Mouse (Mus musculus): Measurements from ENCODE around the gene Gm20388. TPM values are rescaled to one million over a fixed set of nuclear protein-coding genes. Genes with fewer than 3 reads are reported as not detected.
A peak's percentile ranks its signal among the peaks of the same experiment; 100 is the strongest.

The Gm20388 gene
- polyA plus RNA-seq, 1 experiment from 2014 or later: not detected

- 87% methylated on average over 5 of the region's 5 CpGs for WGBS (ENCODE audit: insufficient replicate concordance)
- Histone ChIP-seq H3K9me3 (replicated peaks) (no peaks in the 10 kb centered on the region), H3K27ac (peak overlapping the region; percentile 13; the same call in 1 of the 2 replicates), H3K4me1 (replicated peaks) (peaks cover 97% of the 10 kb centered on the region), H3K9ac (no peak overlapping the region), H3K36me3 (peaks cover 100% of the 10 kb centered on the region), H3K27me3 (no peaks in the 10 kb centered on the region), H3K4me2 (no peak overlapping the region), H3K4me3 (replicated peaks) (no peak overlapping the region)
- DNase-seq (no peak), ATAC-seq (ENCODE audit: low read depth) (no peak)
These were observed 649.9 kb downstream of the Gm20388 start for GRCm38 (mm10) chr8:120560535-120560934.

DNA sequence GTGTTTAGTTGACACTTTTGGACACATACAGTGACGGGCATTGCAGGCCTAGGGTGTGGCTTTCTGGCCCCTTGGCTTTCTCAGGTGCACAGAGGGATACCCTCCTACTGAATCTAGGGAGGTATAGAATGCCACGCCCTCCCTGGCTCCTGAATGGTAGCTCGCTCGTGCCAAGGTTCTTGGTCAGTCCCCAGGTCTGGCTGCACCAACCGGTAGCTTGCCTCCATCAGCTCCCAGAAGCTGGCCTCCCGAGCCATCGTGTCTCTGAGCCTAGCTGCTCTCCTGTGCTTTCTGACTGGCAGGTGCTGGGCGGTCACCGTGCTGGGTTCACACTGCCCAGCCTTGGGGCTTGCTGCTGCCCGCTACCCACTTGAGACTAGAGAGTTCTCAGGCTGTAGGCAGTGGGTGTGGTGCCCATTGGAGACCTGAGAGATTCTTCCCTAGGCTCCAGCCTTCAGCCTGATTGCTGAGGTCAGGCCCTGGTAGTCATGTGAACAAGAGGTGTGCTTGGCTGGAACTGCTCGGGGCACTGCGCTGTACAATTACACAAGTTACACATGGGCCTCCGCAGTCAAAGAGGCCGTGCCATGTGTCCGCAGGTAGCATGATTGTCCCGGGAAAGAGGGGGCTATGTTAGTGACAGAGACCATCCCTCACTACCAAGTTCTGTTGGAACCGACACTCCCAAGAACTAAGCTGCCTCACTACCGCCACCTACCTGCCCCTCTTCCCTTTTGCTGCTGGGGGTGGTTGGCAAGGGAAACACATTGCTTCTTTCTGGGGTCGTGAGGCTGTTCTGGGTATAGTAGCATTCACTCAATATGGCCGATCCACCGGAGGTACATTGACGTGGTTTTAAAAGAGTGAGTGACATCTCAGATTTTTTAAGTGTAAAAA is 651.1 kb downstream of the Gm20388 start:
- Histone ChIP-seq H3K4me1 (replicated peaks) (peaks cover 85% of the 10 kb centered on the region), H3K4me2 (no peak overlapping the region), H3K36me3 (peaks cover 100% of the 10 kb centered on the region), H3K27me3 (no peaks in the 10 kb centered on the region), H3K27ac (peak overlapping the region; percentile 70; the same call in 1 of the 2 replicates), H3K4me3 (replicated peaks) (no peak overlapping the region), H3K9me3 (replicated peaks) (no peaks in the 10 kb centered on the region), H3K9ac (no peak overlapping the region)
- ATAC-seq (ENCODE audit: low read depth): no peak
- WGBS (ENCODE audit: insufficient replicate concordance): 76% methylated on average over 22 of the region's 22 CpGs
- no peak for DNase-seq

DNA sequence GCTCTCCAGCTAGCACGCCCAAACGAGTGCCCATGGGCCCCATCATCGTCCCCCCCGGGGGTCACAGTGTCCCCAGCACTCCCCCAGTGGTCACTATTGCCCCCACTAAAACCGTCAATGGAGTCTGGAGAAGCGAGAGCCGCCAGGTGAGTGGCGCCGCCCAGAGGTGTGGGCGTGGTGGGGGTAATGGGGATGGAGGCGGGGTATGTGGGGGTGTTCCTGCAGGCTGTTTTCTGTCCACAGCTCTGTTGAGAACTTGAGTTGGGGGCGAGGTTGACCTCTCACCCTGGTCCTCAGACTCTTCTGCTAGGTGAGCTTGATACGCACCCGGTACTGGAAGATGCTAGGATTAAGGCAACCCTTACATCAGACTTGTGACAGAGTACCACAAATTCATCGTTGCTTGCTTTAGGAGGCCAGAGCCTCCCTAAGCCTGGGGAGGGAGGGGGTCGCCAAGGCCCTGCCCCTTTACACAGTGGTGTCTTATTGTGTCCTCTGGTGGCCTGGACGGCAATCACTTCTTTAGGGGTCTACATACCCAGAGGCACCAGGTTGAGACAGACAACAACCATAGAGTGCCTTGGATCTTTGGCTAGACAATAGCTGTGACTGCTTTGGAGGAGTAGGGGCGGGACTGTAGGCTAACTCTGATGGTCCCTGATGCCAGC is 652.2 kb downstream of the Gm20388 start:
- Histone ChIP-seq H3K4me2 (no peak overlapping the region), H3K9ac (no peak overlapping the region), H3K4me3 (replicated peaks) (no peak overlapping the region), H3K27me3 (no peaks in the 10 kb centered on the region), H3K27ac (peak overlapping the region; percentile 70), H3K9me3 (replicated peaks) (no peaks in the 10 kb centered on the region), H3K4me1 (replicated peaks) (peaks cover 75% of the 10 kb centered on the region), H3K36me3 (peaks cover 100% of the 10 kb centered on the region)
- ATAC-seq (ENCODE audit: low read depth): no peak
- WGBS (ENCODE audit: insufficient replicate concordance): 82% methylated on average over 18 of the region's 18 CpGs
- DNase-seq: no peak

- H3K4me1 ChIP-seq (replicated peaks): peaks cover 70% of the 10 kb centered on the region
- no peak overlapping the region for H3K4me2 ChIP-seq
- no peak overlapping the region for H3K4me3 ChIP-seq (replicated peaks)
- no peak for DNase-seq
- peak overlapping the region; percentile 70 for H3K27ac ChIP-seq
- no peak overlapping the region for H3K9ac ChIP-seq
- H3K9me3 ChIP-seq (replicated peaks): no peaks in the 10 kb centered on the region
- H3K27me3 ChIP-seq: no peaks in the 10 kb centered on the region
- peaks cover 100% of the 10 kb centered on the region for H3K36me3 ChIP-seq
- 53% methylated on average over 8 of the region's 8 CpGs for WGBS (ENCODE audit: insufficient replicate concordance)
- ATAC-seq (ENCODE audit: low read depth): 0 out of 2 replicates have a peak, but pooled peaks have one; percentile 3
These were observed 652.7 kb downstream of the Gm20388 start for GRCm38 (mm10) chr8:120563348-120563724.

GRCm38 (mm10) chr8:120563851-120564837 is 653.5 kb downstream of the Gm20388 start:
- H3K4me2 ChIP-seq: no peak overlapping the region
- 68% methylated on average over 20 of the region's 20 CpGs for WGBS (ENCODE audit: insufficient replicate concordance)

DNA sequence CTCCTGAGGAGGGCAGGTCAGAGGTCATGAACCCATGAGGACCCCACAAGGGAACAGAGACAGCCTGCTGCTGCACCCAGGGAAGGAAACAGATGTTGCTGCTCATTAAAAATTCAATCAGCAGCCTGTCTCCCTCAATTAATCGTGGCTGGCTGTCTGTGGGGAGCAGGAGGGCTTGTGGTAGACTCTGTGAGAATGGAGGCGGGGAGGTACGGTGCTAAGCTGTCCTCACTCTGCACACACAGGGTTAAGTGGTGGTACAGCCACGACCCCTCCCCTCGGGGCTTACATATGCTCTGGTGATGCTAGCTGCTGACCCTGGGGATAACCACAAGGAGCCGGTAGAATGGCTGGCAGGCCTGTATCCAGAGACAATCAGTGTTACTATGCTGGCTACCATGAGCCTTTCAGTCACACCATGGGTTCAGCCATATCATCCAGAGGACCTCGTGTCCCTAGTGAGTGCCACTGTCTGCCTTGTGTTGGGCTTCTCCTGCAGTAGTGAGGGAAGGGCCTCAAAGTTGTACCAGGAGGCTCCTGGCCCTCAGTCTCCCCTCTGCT is 654.6 kb downstream of the Gm20388 start:
- Histone ChIP-seq H3K27ac (no peak overlapping the region), H3K27me3 (no peaks in the 10 kb centered on the region), H3K36me3 (peaks cover 100% of the 10 kb centered on the region), H3K9ac (no peak overlapping the region), H3K9me3 (replicated peaks) (no peaks in the 10 kb centered on the region), H3K4me2 (no peak overlapping the region), H3K4me3 (replicated peaks) (no peak overlapping the region), H3K4me1 (replicated peaks) (peaks cover 65% of the 10 kb centered on the region)
- ATAC-seq (ENCODE audit: low read depth): no peak
- 70% methylated on average over 7 of the region's 7 CpGs for WGBS (ENCODE audit: insufficient replicate concordance)
- no peak for DNase-seq

More at GRCm38 (mm10) chr8:120563851-120564837, 653.5 kb downstream of the Gm20388 start:
- Histone ChIP-seq H3K27me3 (no peaks in the 10 kb centered on the region), H3K4me1 (replicated peaks) (peaks cover 66% of the 10 kb centered on the region), H3K36me3 (peaks cover 100% of the 10 kb centered on the region), H3K4me3 (replicated peaks) (no peak overlapping the region), H3K27ac (peak overlapping the region; percentile 70), H3K9me3 (replicated peaks) (no peaks in the 10 kb centered on the region), H3K9ac (no peak overlapping the region)
- ATAC-seq (ENCODE audit: low read depth) (peak; percentile 30), DNase-seq (no peak)

DNA sequence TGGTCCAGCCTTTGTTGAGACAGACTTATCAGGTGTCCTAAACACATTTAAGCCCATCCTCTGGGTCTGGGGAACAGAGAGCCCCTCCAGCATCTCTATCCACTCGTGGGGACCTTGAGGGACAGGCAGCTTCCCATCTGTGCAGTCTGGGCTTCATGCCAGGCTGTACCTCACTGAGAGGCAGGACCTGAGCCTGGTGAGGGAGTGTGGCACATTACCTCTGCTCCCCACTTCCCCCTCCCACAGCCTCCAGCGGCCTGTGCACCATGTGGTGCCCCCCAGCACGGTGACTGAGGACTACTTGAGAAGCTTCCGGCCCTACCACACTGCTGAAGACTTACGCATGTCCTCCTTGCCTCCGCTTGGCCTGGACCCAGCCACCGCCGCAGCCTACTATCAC is 656.0 kb downstream of the Gm20388 start:
- no peak overlapping the region for H3K4me3 ChIP-seq (replicated peaks)
- ATAC-seq (ENCODE audit: low read depth) (no peak), DNase-seq (no peak)
- H3K36me3 ChIP-seq: peaks cover 100% of the 10 kb centered on the region
- no peak overlapping the region for H3K4me2 ChIP-seq
- H3K27me3 ChIP-seq: no peaks in the 10 kb centered on the region
- no peak overlapping the region for H3K27ac ChIP-seq
- no peaks in the 10 kb centered on the region for H3K9me3 ChIP-seq (replicated peaks)
- WGBS (ENCODE audit: insufficient replicate concordance): 88% methylated on average over 8 of the region's 8 CpGs
- H3K9ac ChIP-seq: no peak overlapping the region
- H3K4me1 ChIP-seq (replicated peaks): peaks cover 51% of the 10 kb centered on the region

DNA sequence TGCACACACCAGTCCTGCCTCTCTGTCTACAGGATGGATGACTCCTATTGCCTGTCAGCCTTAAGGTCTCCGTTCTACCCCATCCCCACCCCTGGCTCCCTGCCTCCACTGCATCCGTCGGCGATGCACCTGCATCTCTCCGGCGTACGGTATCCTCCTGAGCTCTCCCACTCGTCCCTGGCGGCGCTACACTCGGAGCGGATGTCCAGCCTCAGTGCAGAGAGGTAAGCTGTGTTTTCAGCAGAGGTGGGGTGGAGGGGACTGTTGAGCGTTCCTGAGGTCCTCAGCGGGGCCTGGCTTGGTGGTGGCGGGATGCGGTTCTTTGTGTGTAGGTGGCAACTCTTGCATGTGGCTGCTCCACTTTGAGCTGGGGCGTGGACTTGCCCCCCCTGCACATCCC is 657.1 kb downstream of the Gm20388 start:
- Histone ChIP-seq H3K4me1 (replicated peaks) (peaks cover 40% of the 10 kb centered on the region), H3K9me3 (replicated peaks) (no peaks in the 10 kb centered on the region), H3K27me3 (no peaks in the 10 kb centered on the region), H3K9ac (no peak overlapping the region), H3K4me3 (replicated peaks) (no peak overlapping the region), H3K36me3 (peaks cover 100% of the 10 kb centered on the region), H3K4me2 (no peak overlapping the region), H3K27ac (no peak overlapping the region)
- DNase-seq (no peak), ATAC-seq (ENCODE audit: low read depth) (no peak)
- WGBS (ENCODE audit: insufficient replicate concordance): 93% methylated on average over 17 of the region's 17 CpGs

DNA sequence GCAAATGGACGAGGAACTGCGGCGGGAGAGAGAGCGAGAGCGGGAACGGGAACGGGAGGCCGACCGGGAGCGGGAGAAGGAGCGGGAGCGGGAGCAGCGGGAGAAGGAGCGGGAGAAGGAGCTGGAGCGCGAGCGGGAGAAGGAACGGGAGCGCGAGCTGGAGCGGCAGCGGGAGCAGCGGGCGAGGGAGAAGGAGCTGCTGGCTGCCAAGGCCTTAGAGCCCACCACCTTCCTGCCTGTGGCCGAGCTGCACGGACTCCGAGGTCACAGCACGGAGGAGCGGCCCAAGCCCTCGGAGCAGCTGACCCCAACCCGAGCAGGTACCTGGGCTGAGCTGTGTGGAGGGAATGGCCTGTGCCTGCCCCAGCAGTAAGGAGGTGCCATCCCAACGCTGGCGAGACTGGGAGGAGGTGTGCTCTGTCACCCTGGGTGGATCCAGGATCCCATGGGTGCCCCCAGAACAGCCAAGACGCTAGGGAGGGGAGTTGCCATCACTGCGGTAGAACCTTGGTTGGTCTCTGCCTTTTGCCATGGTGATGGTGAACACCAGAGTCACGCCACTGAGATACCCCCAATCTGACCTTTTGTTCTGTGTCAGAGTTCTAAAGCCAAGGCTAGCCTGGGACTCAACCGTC is 657.6 kb downstream of the Gm20388 start:
- Histone ChIP-seq H3K27ac (no peak overlapping the region), H3K4me2 (no peak overlapping the region), H3K36me3 (peaks cover 100% of the 10 kb centered on the region), H3K9me3 (replicated peaks) (no peaks in the 10 kb centered on the region), H3K4me3 (replicated peaks) (no peak overlapping the region), H3K4me1 (replicated peaks) (peaks cover 35% of the 10 kb centered on the region), H3K9ac (no peak overlapping the region), H3K27me3 (no peaks in the 10 kb centered on the region)
- WGBS (ENCODE audit: insufficient replicate concordance): 94% methylated on average over 37 of the region's 37 CpGs
- ATAC-seq (ENCODE audit: low read depth) (no peak), DNase-seq (no peak)

GRCm38 (mm10) chr8:120569123-120569522 is 658.5 kb downstream of the Gm20388 start:
- WGBS (ENCODE audit: insufficient replicate concordance): 85% methylated on average over 17 of the region's 17 CpGs
- ATAC-seq (ENCODE audit: low read depth) (no peak), DNase-seq (no peak)
- H3K9me3 ChIP-seq (replicated peaks): no peaks in the 10 kb centered on the region
- H3K4me2 ChIP-seq: no peak overlapping the region
- H3K27ac ChIP-seq: no peak overlapping the region
- H3K4me1 ChIP-seq (replicated peaks): peaks cover 26% of the 10 kb centered on the region
- no peak overlapping the region for H3K4me3 ChIP-seq (replicated peaks)
- H3K9ac ChIP-seq: no peak overlapping the region
- peaks cover 100% of the 10 kb centered on the region for H3K36me3 ChIP-seq
- H3K27me3 ChIP-seq: no peaks in the 10 kb centered on the region

All from liver, embryonic 13.5 days (tissue).